Mouse (Mus musculus) MEL (cell line): ENCODE results near the gene Dnase1l1. TPM values are rescaled to one million over a fixed set of nuclear protein-coding genes. Genes with fewer than 3 reads are reported as not detected.

ENCODE experiments used
- DNase-seq: peaks from one replicate; pipeline ENCODE4 v3.0.0; 2011; ENCODE audit warnings: low read depth, low spot score
- H3K27ac ChIP-seq: 2 replicates; pipeline ENCODE4 v1.5.1; 2012; ENCODE audit warnings: low read depth, mild to moderate bottlenecking, control low read depth, low read length, moderate library complexity; ENCODE audit not compliant: control insufficient read depth
- H3K27me3 ChIP-seq, 2 experiments: fragments of 150-350 bp in 1 of 2; sonication (generic) in 1 of 2; 2 replicates each; pipeline ENCODE4 v1.6.1; 2012; ENCODE audit warnings: low read length in 2 of 2, mild to moderate bottlenecking in 2 of 2, improper control_type of control experiment in 1 of 2, moderate library complexity in 1 of 2; ENCODE audit not compliant: insufficient read depth in 2 of 2, control insufficient read depth in 1 of 2
- H3K36me3 ChIP-seq, 2 experiments: 2 replicates each; pipeline ENCODE4 v1.6.1; 2012 to 2014; ENCODE audit warnings: low read length in 2 of 2, improper control_type of control experiment in 1 of 2, inconsistent platforms in 1 of 2, mild to moderate bottlenecking in 1 of 2; ENCODE audit not compliant: insufficient read depth in 2 of 2, control insufficient read depth in 1 of 2
- H3K4me1 ChIP-seq, 2 experiments: fragments of 150-350 bp in 1 of 2; sonication (generic) in 1 of 2; 2 replicates each; pipeline ENCODE4 v1.6.1; 2012; ENCODE audit warnings: low read length in 2 of 2, improper control_type of control experiment in 1 of 2, mild to moderate bottlenecking in 1 of 2; ENCODE audit not compliant: insufficient read depth in 2 of 2, control insufficient read depth in 1 of 2
- H3K4me3 ChIP-seq, 2 experiments: fragments of 150-350 bp in 1 of 2; sonication (generic) in 1 of 2; 2 replicates each; pipeline ENCODE4 v1.5.1; 2012; ENCODE audit warnings: low read depth in 2 of 2, low read length in 2 of 2, mild to moderate bottlenecking in 2 of 2, moderate library complexity in 2 of 2, control low read depth in 1 of 2, improper control_type of control experiment in 1 of 2; ENCODE audit not compliant: control insufficient read depth in 1 of 2, insufficient read depth in 1 of 2
- H3K79me2 ChIP-seq: 2 replicates; pipeline ENCODE4 v1.6.1; 2012; ENCODE audit warnings: mild to moderate bottlenecking, low read length, moderate library complexity; ENCODE audit not compliant: control insufficient read depth, poor library complexity, insufficient read depth
- H3K9ac ChIP-seq: 2 replicates; pipeline ENCODE4 v1.6.1; 2012; ENCODE audit warnings: low read depth, mild to moderate bottlenecking, control low read depth, low read length, moderate library complexity; ENCODE audit not compliant: control insufficient read depth, poor library complexity, severe bottlenecking
- H3K9me3 ChIP-seq: fragments of 150-350 bp; sonication (generic); replicated peaks from 2 replicates; pipeline ENCODE4 v1.6.1; 2012; ENCODE audit warnings: mild to moderate bottlenecking, low read length, improper control_type of control experiment, moderate library complexity; ENCODE audit not compliant: insufficient read depth
- BHLHE40 ChIP-seq: IDR thresholded peaks from 2 replicates; pipeline ENCODE4 v1.6.1; 2012; ENCODE audit warnings: low read depth, mild to moderate bottlenecking, inconsistent platforms, low read length, improper control_type of control experiment, borderline replicate concordance
- CHD2 ChIP-seq: IDR thresholded peaks from 2 replicates; pipeline ENCODE4 v1.6.1; 2011; ENCODE audit warnings: low read length, improper control_type of control experiment
- CTCF ChIP-seq, 3 experiments: IDR thresholded peaks in 2 of 3; conservative IDR thresholded peaks in 1 of 3; 2 replicates each; pipeline ENCODE4 v1.5.1; 2011 to 2012; ENCODE audit warnings: low read length in 3 of 3, low read depth in 2 of 3, mild to moderate bottlenecking in 2 of 3, improper control_type of control experiment in 1 of 3, inconsistent platforms in 1 of 3, mixed read lengths in 1 of 3, moderate library complexity in 1 of 3; ENCODE audit not compliant: control insufficient read depth in 1 of 3, insufficient read depth in 1 of 3, poor library complexity in 1 of 3, severe bottlenecking in 1 of 3
- GABPA ChIP-seq: IDR thresholded peaks from 2 replicates; pipeline ENCODE4 v1.6.1; 2012; ENCODE audit warnings: low read depth, mild to moderate bottlenecking, inconsistent platforms, low read length, improper control_type of control experiment, moderate library complexity
- HCFC1 ChIP-seq: IDR thresholded peaks from 2 replicates; pipeline ENCODE4 v1.6.1; 2012; ENCODE audit warnings: low read depth, mild to moderate bottlenecking, inconsistent platforms, low read length, improper control_type of control experiment, moderate library complexity
- KAT2A ChIP-seq: conservative IDR thresholded peaks from 2 replicates; pipeline ENCODE4 v1.6.1; 2012; ENCODE audit warnings: low read depth, low read length, improper control_type of control experiment, inconsistent platforms
- MAX ChIP-seq: IDR thresholded peaks from 2 replicates; pipeline ENCODE4 v1.6.1; 2011; ENCODE audit warnings: low read length, improper control_type of control experiment
- MAZ ChIP-seq: IDR thresholded peaks from 2 replicates; pipeline ENCODE4 v1.6.1; 2012; ENCODE audit warnings: low read depth, mild to moderate bottlenecking, inconsistent platforms, low read length, improper control_type of control experiment
- MEF2A ChIP-seq: IDR thresholded peaks from 2 replicates; pipeline ENCODE4 v1.6.1; 2014; ENCODE audit warnings: low read depth, mild to moderate bottlenecking, inconsistent platforms, low read length, improper control_type of control experiment; ENCODE audit not compliant: poor library complexity, insufficient replicate concordance, severe bottlenecking; ENCODE audit errors: extremely low read depth
- MXI1 ChIP-seq: IDR thresholded peaks from 2 replicates; pipeline ENCODE4 v1.6.1; 2011; ENCODE audit warnings: mild to moderate bottlenecking, low read depth, low read length, improper control_type of control experiment
- MYB ChIP-seq: IDR thresholded peaks from 2 replicates; pipeline ENCODE4 v1.6.1; 2011; ENCODE audit warnings: mild to moderate bottlenecking, low read depth, low read length, improper control_type of control experiment
- MYC ChIP-seq: IDR thresholded peaks from 2 replicates; pipeline ENCODE4 v1.6.1; 2011; ENCODE audit warnings: low read depth, mild to moderate bottlenecking, low read length, improper control_type of control experiment, moderate library complexity
- NELFE ChIP-seq: IDR thresholded peaks from 2 replicates; pipeline ENCODE4 v1.6.1; 2011; ENCODE audit warnings: low read depth, low read length, improper control_type of control experiment
- NRF1 ChIP-seq: IDR thresholded peaks from 2 replicates; pipeline ENCODE4 v1.6.1; 2014; ENCODE audit warnings: low read depth, mild to moderate bottlenecking, inconsistent platforms, low read length, improper control_type of control experiment, moderate library complexity; ENCODE audit not compliant: poor library complexity, insufficient read depth, severe bottlenecking
- POLR2A ChIP-seq, 2 experiments: IDR thresholded peaks; 2 replicates each; pipeline ENCODE4 v1.6.1; 2011 to 2012; ENCODE audit warnings: low read length in 2 of 2, mild to moderate bottlenecking in 2 of 2, control low read depth in 1 of 2, improper control_type of control experiment in 1 of 2, low read depth in 1 of 2, moderate library complexity in 1 of 2; ENCODE audit not compliant: control insufficient read depth in 1 of 2, insufficient read depth in 1 of 2, poor library complexity in 1 of 2
- RAD21 ChIP-seq: IDR thresholded peaks from 2 replicates; pipeline ENCODE4 v1.6.1; 2011; ENCODE audit warnings: mild to moderate bottlenecking, low read depth, low read length, improper control_type of control experiment
- RCOR1 ChIP-seq: IDR thresholded peaks from 2 replicates; pipeline ENCODE4 v1.6.1; 2012; ENCODE audit warnings: low read depth, mild to moderate bottlenecking, inconsistent platforms, low read length, improper control_type of control experiment
- TAL1 ChIP-seq: IDR thresholded peaks from 2 replicates; pipeline ENCODE4 v1.6.1; 2012; ENCODE audit warnings: mild to moderate bottlenecking, inconsistent platforms, low read length, moderate library complexity, mixed read lengths
- TBP ChIP-seq: IDR thresholded peaks from 2 replicates; pipeline ENCODE4 v1.8.0; 2011; ENCODE audit warnings: low read depth, low read length, improper control_type of control experiment
- UBTF ChIP-seq: IDR thresholded peaks from 2 replicates; pipeline ENCODE4 v1.6.1; 2012; ENCODE audit warnings: low read depth, mild to moderate bottlenecking, inconsistent platforms, low read length, improper control_type of control experiment, moderate library complexity, borderline replicate concordance; ENCODE audit not compliant: insufficient read depth
- USF1 ChIP-seq: IDR thresholded peaks from 2 replicates; pipeline ENCODE4 v1.6.1; 2014; ENCODE audit warnings: low read depth, mild to moderate bottlenecking, inconsistent platforms, low read length, improper control_type of control experiment, moderate library complexity
- USF2 ChIP-seq, 2 experiments: IDR thresholded peaks; 2 replicates each; pipeline ENCODE4 v1.6.1; 2011 to 2012; ENCODE audit warnings: improper control_type of control experiment in 2 of 2, low read length in 2 of 2, borderline replicate concordance in 1 of 2, inconsistent platforms in 1 of 2, low read depth in 1 of 2, mild to moderate bottlenecking in 1 of 2; ENCODE audit not compliant: insufficient read depth in 1 of 2
- ZMIZ1 ChIP-seq: IDR thresholded peaks from 2 replicates; pipeline ENCODE4 v1.6.1; 2012; ENCODE audit warnings: low read depth, mild to moderate bottlenecking, inconsistent platforms, low read length, improper control_type of control experiment, moderate library complexity
- ZNF384 ChIP-seq: IDR thresholded peaks from 2 replicates; pipeline ENCODE4 v1.6.1; 2012; ENCODE audit warnings: low read depth, mild to moderate bottlenecking, inconsistent platforms, low read length, improper control_type of control experiment
- polyA plus RNA-seq, 2 experiments: library from polyadenylated mRNA; stranded (reverse) in 1 of 2; unstranded in 1 of 2; fragments of >175 nt in 1 of 2; fragments of >200 nt in 1 of 2; gene quantifications; 2 replicates each; pipeline versions ENCODE4 v1.2.1 to v1.2.4; 2012; ENCODE audit warnings: low replicate concordance in 2 of 2, low read depth in 1 of 2; ENCODE audit not compliant: insufficient read length in 2 of 2, insufficient read depth in 1 of 2, missing spikeins in 1 of 2
- total RNA-seq: library from RNA; depleted of rRNA; stranded (reverse); fragments of 300-350 nt; gene quantifications from 2 replicates; pipeline ENCODE4 v1.2.3, GENCODE M21; 2012

The Dnase1l1 gene
- total and polyA plus RNA-seq, 3 experiments, result 5.0 to 9.5 TPM; not detected in 1

- TF ChIP-seq MXI1 (peak; percentile 81), USF1 (peak; percentile 40; the same call in 1 of the 2 replicates), MEF2A (no peak), KAT2A (no peak), RAD21 (no peak), TBP (no peak), MAX (peak; percentile 91), RCOR1 (no peak), MAZ (no peak), ZNF384 (no peak), NRF1 (no peak), USF2 (IDR thresholded peaks at IDR 0.05; ENCODE audit: borderline replicate concordance in 1 of 2, insufficient read depth in 1 of 2, low read depth in 1 of 2, low read length in 2 of 2) (no peak)
- TF ChIP-seq, all 39 proteins: peak for 6
Observed at GRCm38 (mm10) chrX:74269736-74270061, 12.4 kb downstream of the Dnase1l1 start (continued).

GRCm38 (mm10) chrX:74257746-74258145 lies 24.4 kb downstream of the Dnase1l1 start:
- Histone ChIP-seq H3K27me3 (no peaks in the 10 kb centered on the region), H3K4me3 (no peak overlapping the region)

GRCm38 (mm10) chrX:74254888-74255565 lies 27.1 kb downstream of the Dnase1l1 start:
- peak overlapping the region; percentile 98 for H3K9ac ChIP-seq
- H3K9me3 ChIP-seq, result no peaks in the 10 kb centered on the region
- H3K79me2 ChIP-seq, result peaks cover 12% of the 10 kb centered on the region
- peaks cover 0 to 6% of the 10 kb centered on the region in 2 experiments; a peak in 2 of 4 replicates for H3K4me1 ChIP-seq
- peak; percentile 42 for DNase-seq
- peak overlapping the region; percentile 92 for H3K27ac ChIP-seq
- H3K27me3 ChIP-seq, result no peaks in the 10 kb centered on the region
- peak overlapping the region; percentile 82 to 93 for H3K4me3 ChIP-seq
- H3K36me3 ChIP-seq, result peaks cover 0 to 12% of the 10 kb centered on the region in 2 experiments; a peak in 3 of 4 replicates
- TF ChIP-seq CTCF (IDR thresholded peaks at IDR 0.05 in 2 of 3, conservative IDR thresholded peaks at IDR 0.05 in 1 of 3; ENCODE audit: control insufficient read depth in 1 of 3, insufficient read depth in 1 of 3, low read depth in 2 of 3, low read length in 3 of 3, poor library complexity in 1 of 3, severe bottlenecking in 1 of 3), result no peak
- TF ChIP-seq MEF2A, result no peak
- no peak for TF ChIP-seq NRF1
- no peak for TF ChIP-seq CHD2
- TF ChIP-seq NELFE, result no peak
- TF ChIP-seq GABPA, result no peak
- no peak for TF ChIP-seq MAZ
- TF ChIP-seq MYB, result no peak
- TF ChIP-seq HCFC1, result 0 out of 2 replicates have a peak, but pooled peaks have one; percentile 0
- TF ChIP-seq ZMIZ1, result no peak
- peak in 1 of 2 experiments; percentile 2; a peak in 1 of 4 replicates for TF ChIP-seq POLR2A (IDR thresholded peaks at IDR 0.05; ENCODE audit: control insufficient read depth in 1 of 2, insufficient read depth in 1 of 2, low read depth in 1 of 2, low read length in 2 of 2, poor library complexity in 1 of 2)
- TF ChIP-seq MYC, result no peak
- TF ChIP-seq TBP, result no peak
- no peak for TF ChIP-seq BHLHE40
- TF ChIP-seq RAD21, result no peak
- TF ChIP-seq USF1, result no peak

More at GRCm38 (mm10) chrX:74257746-74258145, 24.4 kb downstream of the Dnase1l1 start:
- TF ChIP-seq ZMIZ1 (no peak), TAL1 (peak; percentile 50), UBTF (no peak)
- no peaks in the 10 kb centered on the region for H3K9me3 ChIP-seq
- DNase-seq, result no peak
- H3K27ac ChIP-seq, result no peak overlapping the region
- H3K79me2 ChIP-seq, result peaks cover 12% of the 10 kb centered on the region
- H3K9ac ChIP-seq, result no peak overlapping the region
- H3K4me1 ChIP-seq, result peaks cover 0 to 5% of the 10 kb centered on the region in 2 experiments; a peak in 2 of 4 replicates
- peaks cover 0 to 12% of the 10 kb centered on the region in 2 experiments; a peak in 3 of 4 replicates for H3K36me3 ChIP-seq
